Mouse (Mus musculus): ENCODE measurements around the gene Atoh8.

Gene Atoh8

DNA sequence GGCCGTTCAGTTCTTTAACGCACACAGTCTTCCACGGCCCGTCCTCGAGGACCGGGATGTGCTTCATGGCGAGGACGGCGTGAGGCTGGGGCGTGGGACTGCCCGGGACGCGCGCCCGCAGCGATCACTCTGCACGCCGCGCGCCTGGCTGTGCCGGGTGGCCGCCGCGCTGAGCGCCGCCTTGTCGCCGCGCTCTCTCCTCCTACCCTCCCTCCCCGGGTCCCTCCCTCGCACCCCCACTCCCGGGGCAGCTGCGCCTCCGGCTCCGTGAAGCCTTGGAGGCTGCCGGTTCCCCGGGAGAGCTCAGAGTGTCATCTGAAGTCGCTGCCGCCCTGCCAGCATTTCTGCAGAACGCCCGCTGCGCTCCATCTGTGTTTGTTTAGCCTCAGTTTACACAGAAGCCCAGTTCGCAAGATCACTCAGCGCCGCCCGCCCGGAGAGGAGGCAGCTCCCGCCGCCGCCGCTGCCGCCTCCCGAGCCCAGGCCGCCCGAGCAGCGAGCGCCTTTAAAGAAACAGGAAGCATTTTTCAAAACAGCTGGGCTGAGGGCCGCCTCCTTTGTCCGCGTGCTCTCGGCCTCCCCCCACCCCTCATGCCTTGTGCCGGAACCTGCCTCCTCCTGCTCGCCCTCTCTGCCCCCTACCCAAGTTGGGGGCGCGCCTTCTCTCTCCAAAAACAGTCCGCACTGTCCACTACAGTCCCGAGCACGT, at the start of gene Atoh8:
TSS of gene Atoh8 (minus strand) at position 480 of the 709 bp plus-strand sequence.
- DNase-seq, result peak; percentile 61

DNA sequence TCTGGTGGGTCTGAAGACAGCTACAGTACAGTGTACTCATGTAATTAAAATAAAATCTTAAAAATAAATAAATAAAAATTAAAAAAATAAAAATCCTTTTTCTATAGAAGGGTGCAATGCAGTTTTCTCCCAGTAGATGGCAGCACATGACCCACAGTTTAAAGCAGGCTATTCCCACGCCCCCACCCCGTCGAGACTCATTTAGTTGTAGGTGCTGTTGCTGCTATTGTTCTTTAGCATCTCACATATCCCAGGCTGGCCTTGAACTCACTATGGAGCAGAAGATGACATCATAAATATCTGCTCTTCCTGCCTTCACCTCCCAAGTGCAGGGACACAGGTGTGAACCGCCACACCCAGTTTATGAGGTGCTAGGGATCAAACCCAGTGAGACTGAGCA, 48.5 kb upstream of the Atoh8 start:
- peak; percentile 70 for DNase-seq

GRCm38 (mm10) chr6:72280410-72280998, 45.1 kb upstream of the Atoh8 start:
- no peak for DNase-seq

DNA sequence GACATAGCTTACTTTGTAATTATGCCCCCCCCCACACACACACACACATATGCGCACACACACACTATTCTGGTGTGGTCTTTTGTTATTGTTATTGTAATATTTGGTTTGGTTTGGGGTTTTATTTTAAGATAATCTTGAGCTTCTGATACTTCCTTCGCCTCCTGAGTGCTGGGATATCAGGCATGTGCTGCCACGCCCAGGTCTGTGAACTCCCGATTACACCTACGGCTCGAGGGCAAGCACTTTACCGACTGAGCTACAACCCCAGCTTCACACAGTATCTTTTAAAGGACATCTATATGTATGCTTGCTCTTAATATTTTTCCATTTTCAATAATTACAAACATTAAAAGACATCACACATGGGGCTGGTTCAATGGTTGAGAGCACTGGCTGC, 44.1 kb upstream of the Atoh8 start:
- DNase-seq, result no peak

GRCm38 (mm10) chr6:72278835-72279234, 43.5 kb upstream of the Atoh8 start:
- no peak for DNase-seq

DNA sequence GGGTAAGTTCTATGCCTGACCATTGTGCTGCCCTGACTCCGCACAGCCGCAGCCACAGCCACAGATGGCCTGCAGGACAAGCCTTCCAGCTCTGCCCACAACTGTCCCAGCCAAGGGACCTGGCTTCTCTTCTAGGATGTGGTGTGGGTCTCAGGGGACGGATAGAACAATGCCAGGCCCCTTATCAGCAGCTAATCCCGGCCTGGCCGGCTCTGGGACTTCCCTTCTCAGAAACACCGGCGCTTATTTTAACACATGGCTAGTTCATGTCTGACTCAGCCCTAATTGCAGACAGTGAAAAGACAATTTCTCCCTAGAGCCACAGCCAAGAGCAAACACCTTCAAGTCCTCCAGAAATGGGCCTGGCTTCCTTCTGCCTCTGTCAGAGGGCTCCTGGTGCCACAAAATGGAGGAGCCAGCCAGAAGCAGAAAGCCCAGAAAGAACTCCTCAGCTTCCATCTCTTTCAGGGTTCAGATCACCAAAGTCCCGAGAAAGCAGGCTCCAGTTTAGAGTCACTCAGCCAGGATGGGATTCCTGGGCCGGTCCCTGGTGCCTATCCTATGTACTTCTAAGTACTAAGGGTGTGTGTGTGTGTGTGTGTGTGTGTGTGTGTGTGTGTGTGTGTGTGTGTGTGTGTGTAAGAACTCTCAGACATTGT, 42.3 kb upstream of the Atoh8 start:
- DNase-seq, result no peak

DNA sequence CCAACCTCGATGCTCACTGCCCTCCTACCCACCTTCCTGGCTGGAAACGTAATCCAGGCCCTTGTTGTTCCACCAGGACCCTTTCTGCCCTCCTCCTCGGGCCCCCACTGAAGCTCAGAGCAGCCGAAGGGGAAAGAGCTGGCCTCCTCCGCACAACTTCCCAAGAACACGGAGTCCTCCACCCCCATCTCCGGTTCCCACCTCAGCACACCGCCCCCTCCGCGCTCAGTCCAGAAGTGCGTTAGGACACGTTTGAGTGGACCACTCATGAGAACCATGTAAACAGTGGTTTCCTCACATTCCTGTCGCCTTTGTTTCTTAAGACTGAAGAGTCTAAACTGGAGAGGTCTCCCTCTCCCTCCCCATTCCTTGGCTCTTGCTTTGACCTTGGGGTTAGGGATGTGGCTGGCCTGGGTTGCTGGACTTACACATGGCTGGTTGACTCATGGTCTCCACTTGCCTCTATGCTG, 41.6 kb upstream of the Atoh8 start:
- DNase-seq, result no peak

DNA sequence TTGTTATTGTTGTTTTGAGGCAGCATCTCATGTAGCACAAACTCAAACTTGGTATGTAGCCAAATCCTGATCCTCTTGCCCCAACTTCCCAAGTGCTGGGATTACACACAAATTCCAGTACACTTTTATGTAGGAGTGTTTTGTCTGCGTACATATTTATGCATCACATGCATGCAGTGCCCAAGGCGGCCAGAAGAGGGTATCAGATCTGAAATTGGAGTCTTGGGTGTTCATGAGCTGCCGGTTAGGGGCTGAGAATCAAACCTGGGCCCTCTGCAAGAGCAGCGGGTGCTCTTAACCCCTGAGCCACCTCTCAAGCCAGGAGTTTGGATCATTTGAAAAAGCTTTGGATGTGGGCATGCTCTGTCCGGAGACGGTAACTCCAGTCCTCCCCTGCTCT, 40.8 kb upstream of the Atoh8 start:
- peak; percentile 24 for DNase-seq

DNA sequence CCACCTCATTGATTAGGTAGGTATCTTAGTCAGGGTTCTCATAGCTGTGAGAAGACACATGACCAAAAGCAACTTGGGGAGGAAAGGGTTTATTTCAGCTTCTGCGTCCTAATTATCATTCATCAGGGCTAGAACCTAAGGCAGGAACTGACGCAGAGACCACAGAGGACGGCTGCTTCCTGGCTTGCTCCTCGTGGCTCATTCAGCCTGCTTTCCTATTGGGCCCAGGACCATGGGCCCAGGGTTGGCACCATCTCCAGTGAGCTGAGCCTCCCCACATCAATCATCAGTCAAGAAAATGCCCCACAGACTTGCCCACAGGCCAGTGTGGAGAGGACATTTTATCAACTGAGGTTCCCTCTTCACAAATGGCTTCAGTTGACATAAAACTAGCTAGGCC, 40.1 kb upstream of the Atoh8 start:
- no peak for DNase-seq

DNA sequence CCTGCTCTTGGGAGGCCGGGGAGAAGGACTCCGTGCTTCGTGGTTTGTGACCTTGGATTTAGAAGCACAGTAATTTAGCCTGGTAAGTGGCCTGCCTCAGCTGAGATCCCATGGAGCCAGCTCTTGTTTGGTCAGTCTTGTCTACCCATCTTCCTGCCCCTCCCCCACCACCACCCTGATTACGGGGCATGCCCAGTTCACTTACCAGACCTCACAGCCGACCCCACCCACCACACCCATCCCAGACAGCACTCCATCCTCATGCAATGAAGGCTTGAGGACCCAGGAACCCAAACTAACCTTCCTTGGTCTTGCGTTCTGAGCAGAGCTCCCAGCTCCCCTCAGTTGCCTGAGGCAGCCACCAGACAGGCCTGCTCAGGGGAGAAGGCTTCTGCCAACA, 37.8 kb upstream of the Atoh8 start:
- DNase-seq, result no peak

DNA sequence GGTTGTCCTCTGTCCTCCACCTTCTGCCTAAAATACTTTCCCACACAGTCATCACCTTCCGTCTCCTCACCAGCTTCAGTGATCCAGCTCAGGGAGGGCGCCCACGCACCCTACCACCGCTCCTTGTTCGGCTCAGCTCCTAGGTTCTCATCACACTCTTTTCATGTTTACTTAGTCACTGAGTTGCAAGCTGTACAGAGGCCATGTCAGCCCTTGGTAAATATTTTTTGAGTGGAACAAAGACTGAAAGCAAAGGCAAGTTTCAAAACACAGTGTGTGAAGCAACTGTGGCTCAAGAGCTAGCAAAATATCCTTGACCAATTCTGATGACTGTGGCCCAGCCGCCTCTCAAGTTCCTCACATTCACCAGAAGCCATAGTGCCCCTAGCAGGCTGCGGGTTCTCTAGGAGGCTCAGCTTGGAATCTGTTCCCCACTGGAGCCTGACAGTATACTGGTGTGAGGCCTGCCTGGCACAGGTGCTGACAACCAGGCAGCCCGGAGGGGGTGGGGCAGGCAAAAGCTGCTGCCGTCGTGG, 36.9 kb upstream of the Atoh8 start:
- DNase-seq, result no peak

DNA sequence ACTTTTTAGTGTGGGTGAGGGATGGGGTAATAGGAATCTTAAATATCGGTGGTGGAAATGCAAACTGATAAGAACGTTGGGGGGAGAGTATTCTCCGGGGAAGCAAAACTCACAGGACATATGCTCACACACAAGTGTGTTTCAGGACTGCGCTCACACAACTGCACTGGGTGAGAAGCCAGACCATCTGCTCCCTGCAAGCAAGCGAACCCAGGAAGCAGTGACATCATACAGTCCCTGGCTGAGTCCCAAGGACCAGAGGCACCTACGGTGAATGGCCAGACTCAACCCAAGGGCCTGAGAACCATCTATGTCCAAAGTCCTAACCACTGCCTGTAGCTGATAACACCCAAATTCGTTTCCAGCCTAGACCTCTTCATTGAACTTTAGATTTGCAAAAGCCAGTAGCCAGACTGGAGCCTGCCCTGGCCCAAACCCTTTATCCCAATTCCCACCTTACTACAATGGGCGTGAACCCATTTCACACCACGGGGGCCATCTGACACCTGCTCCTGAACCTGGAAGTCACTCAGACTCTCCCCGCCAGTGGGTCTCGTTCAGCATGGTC, 35.7 kb upstream of the Atoh8 start:
- DNase-seq, result no peak

DNA sequence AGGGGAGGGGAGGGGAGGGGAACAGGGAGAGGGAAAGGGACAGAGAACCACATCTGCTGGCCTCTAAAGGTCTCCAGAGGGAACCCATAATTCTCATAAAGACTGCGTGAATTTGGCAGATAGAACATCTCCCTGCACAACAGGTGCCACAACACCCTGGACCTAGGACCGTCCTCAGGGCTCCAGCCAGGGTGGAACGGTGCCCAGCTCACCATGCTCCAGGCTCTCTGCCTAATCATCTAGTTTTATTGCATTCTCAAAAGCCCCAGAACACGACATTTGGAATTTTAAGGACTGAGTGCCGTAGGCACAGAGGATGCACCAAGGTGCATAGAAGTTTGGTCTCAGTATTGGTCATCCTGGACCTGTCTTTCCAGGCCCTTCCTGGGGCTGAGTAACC, 34.9 kb upstream of the Atoh8 start:
- no peak for DNase-seq

- no peak for DNase-seq
Measured at GRCm38 (mm10) chr6:72268149-72268847, 32.9 kb upstream of the Atoh8 start.

- no peak for DNase-seq
Measured at GRCm38 (mm10) chr6:72265664-72266063, 30.3 kb upstream of the Atoh8 start.

DNA sequence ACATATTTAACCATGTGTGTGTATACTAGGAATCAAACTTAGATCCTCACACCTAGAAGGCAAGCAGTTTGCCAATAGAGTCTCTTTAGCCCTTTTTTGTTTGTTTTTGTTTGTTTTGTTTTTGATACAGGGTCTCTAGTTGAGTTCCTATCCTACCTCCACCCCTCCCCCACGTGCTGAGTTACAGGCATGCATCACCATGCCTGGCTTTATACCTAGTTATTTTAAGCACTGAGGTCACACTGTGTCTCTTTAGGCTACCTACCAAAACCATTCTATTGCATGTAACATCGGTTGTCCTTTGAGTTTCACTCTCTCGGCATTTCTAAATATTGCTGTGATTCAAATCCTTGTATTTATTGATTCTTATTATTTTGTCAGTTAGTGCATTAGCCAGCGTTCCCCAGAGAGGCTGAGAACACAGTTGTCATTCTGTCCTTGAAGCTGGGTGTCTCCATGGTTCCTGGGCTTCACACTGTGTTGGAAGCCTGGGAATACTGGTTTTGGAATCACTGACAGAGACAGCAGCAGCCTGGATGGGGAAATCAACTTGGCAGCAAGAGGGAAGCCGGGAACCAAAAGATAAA, 28.4 kb upstream of the Atoh8 start:
- no peak for DNase-seq

DNA sequence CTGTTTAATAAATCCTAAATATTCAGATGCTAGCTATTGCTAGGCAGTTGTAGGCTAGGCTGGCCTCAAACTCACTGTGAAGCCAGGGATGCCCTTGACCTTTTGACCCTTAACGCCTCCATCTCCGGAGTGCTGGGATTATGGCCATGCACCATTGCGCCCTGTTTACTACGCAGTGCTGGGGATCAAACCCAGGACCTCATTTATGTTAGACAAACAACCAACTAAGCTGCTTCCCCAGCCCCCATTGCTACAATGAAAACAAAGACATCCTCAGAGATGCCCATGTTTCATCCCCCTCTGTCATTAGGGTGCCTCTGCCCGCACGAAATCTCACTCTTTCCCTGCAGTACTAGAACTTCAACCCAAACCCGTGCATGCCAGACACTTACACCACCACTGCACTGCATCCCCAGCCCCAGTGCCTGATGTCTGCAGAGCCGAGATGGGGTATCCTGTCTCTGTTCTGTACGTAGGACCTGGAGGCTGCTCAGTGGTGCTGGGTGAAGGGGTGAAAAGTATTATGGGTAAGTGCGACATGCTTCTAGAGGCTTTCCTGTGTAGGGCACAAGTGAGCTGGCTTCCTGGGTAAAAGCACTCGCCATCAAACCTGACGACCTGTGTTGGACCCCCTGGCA, 26.4 kb upstream of the Atoh8 start:
- no peak for DNase-seq

DNA sequence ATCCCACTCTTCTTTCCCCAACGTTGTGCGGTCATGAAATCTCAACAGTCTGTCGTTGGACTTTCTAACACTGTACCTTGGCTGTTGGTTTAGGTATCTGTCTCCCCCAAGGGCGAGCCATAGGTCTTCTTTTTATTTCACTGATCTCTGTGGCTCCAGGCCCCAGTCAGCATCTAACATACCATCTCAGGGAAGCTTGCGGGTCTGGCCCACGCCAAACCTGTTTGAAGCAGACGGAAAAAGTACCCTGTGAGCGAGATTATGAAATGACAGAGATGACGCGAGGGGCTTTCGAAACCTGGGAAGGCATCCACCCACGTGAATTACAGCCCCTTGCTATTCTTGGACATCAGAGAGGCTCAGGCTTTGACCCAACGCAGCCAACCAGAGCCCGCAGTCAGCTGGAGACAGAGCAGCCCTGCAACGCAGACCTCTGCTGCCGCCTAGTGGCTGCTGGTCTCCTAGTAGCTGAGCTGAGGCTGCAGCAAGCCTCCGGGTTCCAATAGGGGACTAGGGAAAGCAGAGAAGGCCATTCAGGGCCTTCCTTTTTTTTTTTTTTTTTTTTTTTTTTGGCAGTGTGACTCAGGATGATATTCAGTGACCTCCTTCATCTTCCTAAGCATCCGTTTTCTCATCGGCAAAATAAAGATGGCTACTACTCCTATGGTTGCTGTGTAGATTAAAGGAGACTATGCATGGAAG, 25.8 kb upstream of the Atoh8 start:
- DNase-seq, result peak; percentile 96

- no peak for DNase-seq
Measured at GRCm38 (mm10) chr6:72259474-72259873, 24.1 kb upstream of the Atoh8 start.

GRCm38 (mm10) chr6:72255294-72255693, 19.9 kb upstream of the Atoh8 start:
- DNase-seq, result no peak

DNA sequence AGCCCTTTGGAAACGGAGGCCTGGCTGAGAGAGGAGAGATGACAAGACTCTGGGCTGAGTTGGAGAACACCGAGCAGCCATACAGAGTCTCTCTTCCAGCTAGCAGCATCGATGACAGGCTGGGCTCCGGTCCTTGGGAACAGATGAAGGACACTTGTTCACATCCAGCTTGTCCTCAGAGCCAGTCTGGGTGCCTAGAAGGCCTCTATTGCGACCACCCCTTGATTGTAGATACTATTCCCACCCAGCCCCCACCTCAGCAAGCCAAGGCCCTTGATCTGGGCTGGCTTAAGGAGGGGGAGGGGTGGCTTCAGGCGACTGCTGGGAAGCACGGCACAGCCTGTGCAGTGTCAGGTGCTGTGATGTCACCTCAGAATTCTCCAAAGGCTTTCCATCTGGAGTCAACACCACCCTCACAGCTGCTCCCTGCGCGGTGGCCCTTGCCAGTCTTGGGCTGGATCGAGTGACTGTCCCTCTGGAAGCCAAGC, 19.3 kb upstream of the Atoh8 start:
- no peak for DNase-seq

Data from thymus, postnatal 4 days (tissue).